Mouse (Mus musculus) neutrophil, adult 83 days (primary cell): ENCODE measurements around the gene Defb21. TPM values are rescaled to one million over a fixed set of nuclear protein-coding genes. Genes with fewer than 3 reads are reported as not detected.

ENCODE experiments used
- total RNA-seq, 2 experiments: library from RNA; stranded (reverse); gene quantifications; one replicate each; pipeline ENCODE4 v1.2.4; 2023

The Defb21 gene
- not detected for total RNA-seq

GRCm38 (mm10) chr2:152572114-152572794, at the start of gene Defb21:
TSS of gene Defb21 (plus strand) at chr2:152572744.

DNA sequence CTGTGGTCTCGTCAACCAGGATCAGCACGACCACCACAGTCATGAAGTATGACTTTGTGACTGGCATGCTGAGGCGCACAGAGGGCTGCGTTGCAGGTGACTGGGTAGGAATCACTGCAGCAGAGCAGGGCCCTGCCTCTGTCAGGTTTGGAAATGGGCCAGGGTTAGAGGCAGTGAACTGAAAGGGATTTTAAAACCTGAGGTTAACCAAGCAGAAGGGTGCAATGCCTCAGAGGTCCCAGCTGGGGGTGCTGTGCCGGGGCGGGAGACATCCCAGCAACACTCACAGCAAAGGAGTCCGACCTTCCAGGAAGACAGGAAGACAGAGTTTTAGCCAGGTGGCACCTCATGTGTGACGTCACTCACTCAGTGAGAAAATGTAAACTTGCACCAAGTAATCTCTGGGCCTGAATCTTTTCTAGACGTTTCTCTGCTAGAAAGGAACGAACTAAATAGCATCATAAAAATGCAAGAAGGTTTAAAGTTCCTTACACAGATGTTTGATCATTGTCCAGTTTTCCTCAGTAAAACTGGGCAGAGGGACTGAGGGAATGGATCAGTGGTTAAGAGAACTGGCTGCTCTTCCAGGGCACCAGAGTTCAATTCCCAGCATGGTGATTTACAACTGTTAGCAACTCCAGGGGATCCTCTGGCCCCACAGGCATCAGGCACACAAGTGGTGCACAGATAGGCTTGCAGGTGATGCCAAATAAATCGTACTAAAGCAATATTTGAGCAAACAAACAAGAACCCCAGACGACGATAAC, 32.4 kb upstream of the Defb21 start, which contains the start of gene Defb29:
TSS of gene Defb29 (minus strand) at position 155 of the 767 bp plus-strand sequence.

DNA sequence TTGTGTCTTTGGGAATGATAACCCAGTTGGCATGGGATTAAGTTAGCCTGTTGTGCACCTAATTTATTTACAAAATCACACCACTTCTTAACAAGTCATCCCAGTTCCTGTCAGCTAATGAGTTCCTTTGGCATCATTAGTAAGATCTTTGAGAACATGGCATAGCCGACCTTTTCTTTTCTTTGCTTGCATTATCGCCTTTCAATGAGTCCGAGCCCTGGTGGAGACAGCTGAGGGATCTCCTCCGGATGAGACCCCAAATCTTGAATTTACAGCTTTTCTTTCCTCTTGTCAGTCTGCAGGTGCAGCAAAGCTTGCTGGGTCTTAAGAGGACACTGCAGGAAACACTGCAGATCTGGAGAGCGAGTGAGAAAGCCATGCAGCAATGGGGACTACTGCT, 3.5 kb upstream of the Defb21 start, which contains the start of gene Gm17416:
TSS of gene Gm17416 (plus strand) at position 301 of the 400 bp plus-strand sequence.

DNA sequence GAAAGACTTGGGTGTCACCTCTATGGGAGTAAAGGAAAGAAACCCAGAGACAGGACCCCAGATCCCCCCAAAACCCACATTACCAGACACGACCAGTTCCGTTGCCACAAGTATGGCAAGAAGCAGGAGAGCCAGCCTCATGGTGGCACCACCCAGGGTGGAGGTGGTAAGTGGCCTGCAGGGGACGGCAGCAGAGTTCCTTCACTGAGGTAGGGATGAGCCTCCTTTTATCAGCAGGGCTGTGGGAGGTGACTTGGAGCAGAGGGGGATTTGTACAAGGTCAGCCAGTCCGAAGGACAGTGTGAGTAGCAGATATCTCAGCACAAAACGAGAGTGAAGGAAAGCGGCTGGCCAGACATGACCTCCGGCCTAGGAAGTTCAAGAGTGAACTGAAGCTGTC, 7.6 kb downstream of the Defb21 start, which contains the start of gene Defb19:
TSS of gene Defb19 (minus strand) at position 206 of the 400 bp plus-strand sequence.

DNA sequence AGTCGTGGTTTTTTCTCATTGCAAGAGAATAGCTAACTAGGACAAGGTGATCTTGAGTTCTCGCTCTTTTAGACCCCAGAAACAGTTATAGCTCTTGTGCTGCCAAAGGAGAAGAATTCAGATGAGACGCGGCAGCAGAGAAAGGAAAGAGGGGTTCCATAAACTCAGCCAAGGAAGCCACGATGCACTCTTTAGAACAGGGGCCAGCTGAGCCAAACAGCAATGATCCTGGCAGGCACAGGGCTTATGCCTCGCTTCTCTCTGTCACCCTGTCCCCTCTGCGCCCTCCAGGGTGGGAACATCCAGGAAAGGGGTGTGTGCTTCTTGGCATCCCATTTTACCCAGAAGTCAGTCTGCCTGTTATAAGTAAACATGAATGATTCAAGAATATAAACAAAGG, 26.8 kb downstream of the Defb21 start, which contains the start of gene Defb45:
TSS of gene Defb45 (minus strand) at position 101 of the 400 bp plus-strand sequence.

GRCm38 (mm10) chr2:152604057-152604456, 31.5 kb downstream of the Defb21 start, which contains the start of gene Defb36:
TSS of gene Defb36 (plus strand) at chr2:152604327.

DNA sequence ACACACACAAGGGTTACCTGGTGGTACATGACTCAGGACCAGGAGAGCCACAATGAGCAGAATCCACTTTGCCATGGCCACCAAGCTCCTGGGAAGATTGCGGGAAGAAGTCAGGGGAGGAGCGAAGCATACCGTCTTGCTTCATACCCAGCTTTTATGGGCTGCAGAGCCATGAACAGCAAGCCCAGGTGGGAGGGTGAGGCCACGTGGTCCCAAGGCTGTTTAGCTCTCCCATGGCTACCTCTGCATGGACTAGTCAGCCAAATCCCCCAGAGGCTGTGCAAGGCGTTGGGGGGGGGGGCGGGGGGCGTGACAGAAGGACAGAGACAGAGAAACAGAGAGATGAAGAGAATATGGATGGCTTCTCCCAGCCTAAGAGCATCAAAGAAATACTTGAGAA, 50.4 kb downstream of the Defb21 start, which contains the start of gene Defb25:
TSS of gene Defb25 (minus strand) at position 101 of the 400 bp plus-strand sequence.

Other genes with a start within 250 kb of the Defb21 start
- 10 to 100 TPM; 85.3 to 96.6 TPM for gene Rbck1, start 240.1 kb upstream of the Defb21 start, total RNA-seq
- 1 to 10 TPM; 1.6 to 3.2 TPM for gene Trib3, start 228.7 kb upstream of the Defb21 start, total RNA-seq
- gene Nrsn2, start 196.1 kb upstream of the Defb21 start, total RNA-seq, result not detected
- gene Sox12, start 174.7 kb upstream of the Defb21 start, total RNA-seq, result 1 to 10 TPM; 1.1 to 2.0 TPM
- gene Zcchc3, start 157.7 kb upstream of the Defb21 start, total RNA-seq, result 1 to 10 TPM; 2.0 TPM
- not detected for gene 6820408C15Rik, start 157.2 kb upstream of the Defb21 start, total RNA-seq
- gene Defb23, start 108.1 kb upstream of the Defb21 start, total RNA-seq, result not detected
- gene Defb20, start 95.7 kb upstream of the Defb21 start, total RNA-seq, result not detected
- gene Defb22, start 82.6 kb upstream of the Defb21 start, total RNA-seq, result not detected
- not detected for gene Defb26, start 61.1 kb upstream of the Defb21 start, total RNA-seq
- not detected for gene Defb28, start 54.5 kb upstream of the Defb21 start, total RNA-seq
- not detected for gene Defb29, start 32.6 kb upstream of the Defb21 start, total RNA-seq
- gene Gm17416, start 3.4 kb upstream of the Defb21 start, total RNA-seq, result not detected
- gene Defb19, start 7.6 kb downstream of the Defb21 start, total RNA-seq, result not detected
- gene Defb45, start 26.7 kb downstream of the Defb21 start, total RNA-seq, result not detected
- gene Defb36, start 31.6 kb downstream of the Defb21 start, total RNA-seq, result not detected
- gene Defb25, start 50.3 kb downstream of the Defb21 start, total RNA-seq, result not detected
- 10 to 100 TPM in 1 of 2 experiments, 1 to 10 TPM in 1; 9.6 to 13.4 TPM for gene Rem1, start 54.2 kb downstream of the Defb21 start, total RNA-seq
- gene H13, start 96.7 kb downstream of the Defb21 start, total RNA-seq, result 100 to 1,000 TPM; 132 to 140 TPM
- 10 to 100 TPM; 12.2 to 18.7 TPM for gene Mcts2, start 114.3 kb downstream of the Defb21 start, total RNA-seq
- gene Id1, start 163.5 kb downstream of the Defb21 start, total RNA-seq, result 10 to 100 TPM; 72.5 to 80.1 TPM
- not detected for gene Cox4i2, start 181.4 kb downstream of the Defb21 start, total RNA-seq